Mouse (Mus musculus): ENCODE results near the gene Pars2.

The Pars2 gene

DNA sequence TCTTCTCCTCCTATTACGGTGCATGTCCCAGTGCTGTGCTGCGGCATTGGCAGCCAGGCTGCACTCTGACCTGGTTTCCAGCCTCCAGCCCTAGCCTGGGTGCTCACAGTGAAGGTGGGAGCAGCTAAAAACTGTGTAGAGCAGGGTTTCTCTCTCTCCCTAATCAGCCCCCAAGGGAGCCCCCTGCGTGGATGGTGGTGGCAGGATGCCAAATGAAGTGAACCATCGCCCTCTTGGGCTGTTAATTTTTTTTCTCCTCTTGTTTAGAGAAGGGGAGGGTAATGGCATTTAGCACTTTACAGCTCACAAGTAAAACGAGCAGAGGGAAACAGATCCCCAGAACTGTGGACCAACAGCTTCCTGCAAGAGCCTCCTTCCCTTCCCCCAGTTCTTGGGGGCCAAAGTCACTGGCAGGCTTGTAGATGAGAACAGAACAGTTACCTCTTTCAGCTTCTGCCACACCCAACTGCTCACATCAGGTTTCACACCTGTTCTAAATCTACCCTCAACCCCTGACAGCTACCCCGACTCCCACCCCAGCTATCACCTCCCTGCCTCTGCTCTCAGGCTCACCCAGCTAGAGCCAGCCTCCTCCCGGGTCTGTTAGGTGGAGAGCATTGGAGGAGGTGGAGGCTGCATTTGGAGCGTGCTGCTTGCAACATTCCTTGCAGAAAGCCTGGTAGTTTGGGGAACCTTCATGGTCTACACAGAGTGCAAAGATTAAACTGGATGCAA is 7.2 kb upstream of the Pars2 start:
- DNase-seq = peak; percentile 70

DNA sequence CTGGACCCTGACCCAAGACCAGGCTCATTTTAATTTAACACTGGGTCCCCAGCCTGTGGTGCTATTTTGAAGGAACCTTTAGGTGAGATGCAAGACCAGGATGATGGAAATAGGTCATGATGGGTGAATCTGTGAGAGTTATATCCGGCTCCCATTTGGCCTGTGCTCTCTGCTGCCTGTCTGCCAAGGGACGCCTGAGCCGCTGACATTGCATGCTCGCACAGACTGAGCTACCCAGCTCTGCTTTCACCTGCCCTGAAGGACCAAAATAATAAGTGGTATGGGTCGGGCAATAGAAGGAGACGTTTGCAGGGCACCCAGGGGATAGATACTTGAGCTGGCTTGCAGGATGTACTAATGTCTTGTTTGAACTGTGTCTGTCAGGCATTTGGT is 6.7 kb upstream of the Pars2 start:
- no peak for DNase-seq

DNA sequence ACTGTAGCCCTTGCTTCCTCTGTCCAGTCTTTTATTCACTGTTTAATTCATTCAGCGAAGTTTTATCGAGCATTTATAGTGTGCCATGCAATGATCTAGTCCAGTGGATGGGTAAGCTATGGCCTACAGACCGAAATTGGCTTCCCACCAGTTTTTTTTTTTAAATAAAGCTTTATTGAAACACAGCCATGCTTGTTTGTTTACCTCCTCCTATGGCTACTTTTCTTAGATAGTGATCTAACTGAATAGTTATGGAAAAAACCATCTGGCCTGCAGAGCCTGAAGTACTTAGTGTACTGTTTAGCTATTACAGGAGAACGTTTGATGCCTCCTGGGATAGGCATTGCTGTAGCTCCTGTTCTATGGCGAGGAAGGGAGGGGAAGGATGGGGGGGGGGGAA is 5.1 kb upstream of the Pars2 start:
- DNase-seq = no peak

DNA sequence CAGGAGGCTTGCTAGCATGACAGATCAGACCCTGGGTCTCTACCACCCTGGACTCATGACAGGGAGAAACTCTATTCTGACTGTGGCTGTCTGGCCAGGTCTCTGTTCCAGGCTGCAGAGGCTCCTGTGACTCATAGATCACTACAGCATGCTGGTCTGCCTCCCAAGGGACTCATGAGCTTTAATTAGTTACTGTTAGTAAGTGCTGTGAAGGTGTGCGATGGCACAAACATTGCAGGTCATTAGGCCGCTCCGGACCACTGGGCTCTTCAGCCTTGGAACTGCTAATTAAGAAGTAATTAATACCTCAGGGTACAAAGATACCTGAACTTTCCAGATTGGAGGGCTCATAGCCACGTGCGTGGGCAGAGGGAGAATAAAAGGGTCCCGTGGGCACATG is 3.7 kb upstream of the Pars2 start:
- no peak for DNase-seq

DNA sequence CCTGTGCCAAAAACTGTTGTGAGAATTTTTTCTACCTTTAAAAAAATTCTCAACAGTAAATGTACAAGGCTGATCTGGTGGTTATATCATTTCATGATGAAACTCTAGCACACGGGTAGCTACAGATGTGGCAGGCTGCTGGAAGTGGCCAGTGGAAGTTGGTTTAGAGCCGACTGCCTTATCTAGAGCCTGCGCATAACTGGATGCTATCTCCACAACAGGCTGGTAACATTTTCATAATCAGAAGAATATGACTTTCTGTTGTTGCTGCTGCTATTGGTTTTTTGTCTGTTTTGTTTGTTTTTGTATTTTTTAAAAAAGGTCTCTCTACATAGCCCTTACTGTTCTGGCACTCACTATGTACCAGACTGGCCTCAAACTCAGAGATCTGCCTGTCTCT is 1.7 kb downstream of the Pars2 start:
- no peak for DNase-seq

DNA sequence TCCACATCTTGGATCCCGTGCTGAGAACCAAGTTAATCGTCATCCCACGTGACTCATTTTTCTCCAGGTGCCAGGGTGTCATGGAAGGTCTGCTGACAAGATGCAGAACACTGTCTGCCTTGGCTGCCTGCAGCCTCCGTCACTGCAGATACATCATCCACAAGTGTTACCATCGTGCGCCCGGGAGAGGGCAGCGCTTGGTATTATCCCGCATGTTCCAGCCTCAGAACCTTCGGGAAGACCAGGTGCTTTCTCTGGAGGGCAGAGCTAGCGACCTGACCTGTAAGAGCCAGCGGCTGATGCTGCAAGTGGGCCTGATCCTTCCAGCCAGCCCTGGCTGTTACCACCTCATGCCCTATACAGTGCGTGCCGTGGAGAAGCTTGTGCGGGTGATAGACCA is 2.2 kb downstream of the Pars2 start:
- no peak for DNase-seq

DNA sequence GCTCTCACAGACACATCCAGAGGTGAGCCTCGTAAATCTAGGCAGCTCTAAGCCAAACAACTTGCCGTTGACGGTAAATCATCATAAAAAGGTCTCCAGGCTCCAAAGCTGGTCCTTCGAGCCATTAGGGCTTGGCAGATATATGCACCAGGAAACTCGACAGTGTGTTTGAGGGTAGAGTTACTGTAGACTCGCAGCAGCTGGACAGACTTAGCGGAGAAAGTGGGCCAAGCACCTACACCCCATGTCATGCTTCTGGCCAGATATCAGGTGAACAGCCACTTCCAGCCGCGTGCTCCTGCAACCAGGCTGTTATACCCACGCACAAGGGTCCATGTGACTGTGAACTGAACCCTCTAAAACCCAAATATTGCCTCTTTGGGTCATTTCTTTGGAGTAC is 4.8 kb downstream of the Pars2 start:
- no peak for DNase-seq

DNA sequence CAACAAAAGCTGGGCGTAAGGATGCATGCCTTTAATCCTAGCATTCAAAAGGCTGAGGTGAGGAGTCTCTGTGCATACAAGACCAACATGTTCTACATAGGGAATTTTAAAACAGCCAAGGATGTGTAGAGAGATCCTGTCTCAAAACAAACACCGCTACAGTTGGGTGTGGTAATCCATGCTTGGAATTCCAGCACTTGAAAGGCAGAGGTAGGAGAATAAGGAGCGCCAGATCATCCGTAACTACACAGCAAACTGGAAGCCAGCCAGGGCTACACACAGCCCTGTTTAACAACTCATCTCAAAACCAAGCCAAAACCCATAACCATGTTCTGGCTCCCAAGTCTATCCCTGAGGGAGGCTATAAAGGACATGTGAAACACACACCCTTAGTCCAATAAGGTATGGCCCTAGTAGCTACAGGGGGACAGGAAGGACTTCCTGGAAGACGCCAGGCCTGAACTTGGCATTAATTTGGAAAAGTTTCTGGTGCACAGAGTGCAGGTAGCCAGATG is 13.1 kb downstream of the Pars2 start:
- DNase-seq = no peak

DNA sequence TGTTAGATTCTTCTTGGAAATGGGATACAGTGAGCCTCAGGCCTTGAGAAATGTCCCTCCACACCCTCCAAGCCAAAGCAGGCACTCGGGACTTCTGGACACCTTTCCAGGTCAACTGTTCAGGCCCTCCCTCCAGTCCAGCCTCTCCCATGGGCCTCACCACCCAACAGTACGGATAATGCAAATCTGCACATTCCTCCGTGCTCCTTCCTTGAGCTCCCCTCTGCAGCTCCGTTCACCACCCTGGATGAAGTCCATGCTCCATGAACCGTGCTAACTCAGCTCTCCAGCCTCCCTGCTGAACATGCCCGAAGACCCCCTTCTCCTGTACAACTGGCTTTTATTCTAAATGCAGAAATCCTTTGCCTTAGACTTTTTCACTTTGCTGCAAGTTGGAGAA is 13.8 kb downstream of the Pars2 start:
- peak; percentile 60 for DNase-seq

DNA sequence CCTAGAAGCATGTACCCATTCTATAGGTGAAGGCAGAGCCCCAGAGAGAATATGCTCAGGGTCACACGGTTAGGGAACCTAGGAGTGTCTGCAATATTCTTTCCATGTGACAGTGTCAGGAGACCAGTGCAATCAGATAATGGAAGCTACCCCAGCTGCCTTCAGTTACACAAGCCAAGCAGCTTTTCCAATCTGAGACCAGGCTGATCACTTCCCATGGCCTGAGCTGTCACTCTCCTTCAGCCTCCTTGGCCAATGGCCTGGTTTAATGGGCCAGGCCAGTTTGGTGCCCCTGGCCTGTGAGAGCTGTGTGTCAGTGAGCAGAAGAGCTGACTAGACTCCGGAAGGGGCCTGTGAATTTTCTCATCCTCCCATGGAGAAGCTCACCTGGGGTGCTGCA is 14.4 kb downstream of the Pars2 start:
- DNase-seq = peak; percentile 22

DNA sequence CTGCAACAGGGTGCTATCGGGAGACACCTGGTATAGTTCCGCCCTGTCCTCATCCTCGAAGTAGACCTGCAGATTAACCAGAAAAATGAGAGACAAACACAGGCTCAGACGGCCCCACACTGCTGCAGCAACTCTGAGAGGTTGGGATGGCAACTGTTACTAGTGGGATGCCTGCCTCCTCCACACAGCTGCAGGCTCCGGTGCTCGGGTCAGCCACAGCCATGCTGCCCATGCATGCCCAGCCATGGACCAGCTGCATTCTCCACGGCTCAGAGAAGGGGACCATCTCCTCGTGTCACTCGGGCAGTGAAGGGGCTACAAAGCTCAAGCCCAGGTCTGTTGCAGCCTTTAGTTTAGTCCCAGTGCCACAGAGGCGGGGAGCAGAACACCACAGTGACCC is 14.8 kb downstream of the Pars2 start:
- no peak for DNase-seq

DNA sequence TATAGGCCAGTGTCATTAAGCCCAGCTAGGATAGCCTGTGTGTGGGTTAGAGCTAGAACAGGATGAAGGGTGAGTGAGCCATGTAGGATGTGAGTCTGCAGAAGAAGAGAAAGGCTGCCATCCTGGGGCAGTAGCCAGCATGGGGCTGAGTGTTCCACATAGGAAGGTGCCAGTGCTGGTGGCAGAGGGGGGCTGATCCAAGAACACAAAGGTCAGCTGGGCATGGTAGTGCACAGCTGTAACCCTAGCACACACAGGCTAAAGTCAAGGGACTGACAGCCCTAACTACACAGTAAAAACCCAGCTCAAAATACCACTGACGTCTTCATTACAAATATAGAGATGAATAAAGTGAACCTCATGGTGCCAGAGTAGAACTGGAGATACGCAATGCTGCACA is 15.7 kb downstream of the Pars2 start:
- DNase-seq = no peak

DNA sequence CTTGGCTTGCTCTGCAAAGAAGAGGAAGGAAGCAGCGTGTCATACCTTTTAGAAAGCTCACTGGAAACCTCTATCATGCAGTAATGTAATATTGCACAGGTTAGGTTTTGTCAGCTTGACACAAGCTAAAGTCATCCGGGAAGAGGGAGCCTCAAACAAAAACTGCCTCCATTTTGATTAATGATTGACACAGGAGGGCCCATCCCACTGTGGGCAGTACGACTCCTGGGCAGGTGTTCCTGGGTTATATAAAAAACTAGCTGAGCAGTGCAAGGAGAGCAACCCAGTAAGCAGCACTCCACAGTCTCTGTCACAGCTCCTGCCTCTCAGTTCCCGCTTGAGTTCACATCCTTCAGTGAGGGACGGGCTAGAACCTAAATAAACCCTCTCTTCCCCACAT is 25.9 kb downstream of the Pars2 start:
- DNase-seq = no peak

DNA sequence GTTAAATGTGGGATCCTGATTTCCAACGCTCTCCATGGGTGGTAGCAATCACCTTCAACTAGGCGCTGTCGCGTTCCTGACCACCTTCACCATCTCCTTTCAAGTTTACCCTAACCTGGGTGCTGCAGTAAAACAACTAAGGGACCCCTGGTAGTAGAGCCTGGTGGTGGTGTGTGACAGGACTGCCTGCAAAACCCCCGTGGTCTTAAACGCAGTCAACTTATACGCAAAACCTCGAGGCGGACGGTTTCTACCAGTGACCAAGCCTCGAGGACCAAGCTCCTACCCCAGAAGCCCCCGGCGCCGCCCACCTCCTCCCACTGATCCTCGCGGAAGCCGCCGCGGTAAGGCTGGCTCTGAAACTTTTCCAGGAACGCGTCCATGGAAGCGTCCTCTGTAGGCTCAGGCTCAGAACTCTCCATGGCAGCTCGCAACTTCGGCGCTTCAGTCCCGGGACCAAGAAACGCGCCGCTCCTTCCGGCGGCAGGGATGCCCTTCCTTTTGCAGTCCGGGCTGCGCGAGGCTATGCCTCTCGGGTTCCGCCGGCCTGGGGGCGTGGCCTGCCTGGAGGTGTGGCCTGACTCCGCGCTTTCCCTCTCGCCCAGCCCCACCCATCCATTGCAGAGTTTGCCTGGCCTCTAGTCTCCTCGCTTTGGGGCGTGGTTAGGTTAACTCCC is 27.7 kb downstream of the Pars2 start, which contains the start of gene Ttc4:
Gene Ttc4 (minus strand): TSS at position 503 of the 677 bp plus-strand sequence.
- DNase-seq = peak; percentile 95

DNA sequence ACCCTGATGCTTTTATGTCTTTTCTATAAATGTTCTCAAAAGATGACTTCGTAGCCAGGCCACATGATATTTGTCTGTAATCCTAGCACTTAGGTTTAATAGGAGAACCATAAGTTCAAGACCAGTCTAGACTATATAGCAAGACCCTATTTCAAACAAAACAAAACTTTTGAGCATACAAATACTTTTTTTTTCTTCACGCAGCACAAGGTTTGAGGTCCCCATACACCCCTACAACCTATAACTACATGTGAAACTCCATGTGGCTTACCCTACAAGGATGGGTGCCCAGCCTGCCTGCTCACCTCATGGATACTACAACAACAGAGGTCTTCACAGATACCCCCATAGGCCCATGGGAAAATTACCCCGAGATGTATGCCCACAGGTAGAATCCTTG is 28.3 kb downstream of the Pars2 start:
- no peak for DNase-seq

DNA sequence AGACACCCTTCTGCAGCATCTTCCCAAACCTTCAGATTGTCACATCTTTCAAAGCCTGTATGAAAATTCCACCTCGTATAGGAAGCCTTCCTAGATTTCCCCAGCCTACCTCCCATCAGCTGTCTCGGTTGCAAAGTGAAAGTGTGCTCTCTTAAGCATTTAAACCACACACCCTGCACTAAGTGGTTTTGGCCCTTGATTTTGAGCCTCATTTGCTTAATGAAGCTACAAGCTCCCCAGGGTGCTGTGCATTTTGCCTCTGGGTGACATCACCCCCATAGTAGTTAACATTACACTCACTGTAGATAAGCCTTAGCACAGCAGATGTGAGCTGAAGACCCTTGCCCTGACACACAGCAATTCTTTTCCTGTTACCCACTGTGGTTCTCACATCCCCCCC is 30.1 kb downstream of the Pars2 start:
- no peak for DNase-seq

DNA sequence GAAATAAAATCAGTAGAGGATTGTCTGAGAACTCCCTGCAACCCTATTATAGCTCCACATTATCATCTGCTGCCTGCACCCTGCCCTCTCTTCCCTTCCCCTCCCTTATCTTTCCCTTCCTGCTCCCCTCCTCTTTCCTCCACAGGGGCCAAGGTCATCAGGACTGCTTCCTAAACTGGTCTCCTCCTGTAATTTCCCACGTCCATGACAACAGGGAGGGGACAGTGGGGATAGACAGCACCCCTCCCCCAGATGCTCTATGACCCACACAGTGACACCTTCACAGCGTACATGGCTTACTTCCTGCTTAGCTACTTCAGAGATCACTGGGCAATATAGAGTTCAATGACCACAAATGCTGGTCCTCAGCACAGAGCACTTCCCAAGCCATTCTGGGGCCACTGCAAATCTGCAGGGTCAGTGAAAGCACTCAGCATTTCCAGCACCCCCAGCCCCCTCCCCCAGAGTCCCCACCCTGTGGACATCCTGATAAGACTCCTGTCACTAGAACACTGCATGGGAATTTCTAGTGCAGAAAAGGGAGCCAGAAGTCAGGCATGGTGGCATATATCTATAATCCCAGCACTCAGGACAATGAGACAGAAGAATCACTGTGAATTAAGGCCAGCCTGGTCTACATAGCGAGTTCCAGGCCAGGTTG is 37.9 kb downstream of the Pars2 start:
- no peak for DNase-seq

DNA sequence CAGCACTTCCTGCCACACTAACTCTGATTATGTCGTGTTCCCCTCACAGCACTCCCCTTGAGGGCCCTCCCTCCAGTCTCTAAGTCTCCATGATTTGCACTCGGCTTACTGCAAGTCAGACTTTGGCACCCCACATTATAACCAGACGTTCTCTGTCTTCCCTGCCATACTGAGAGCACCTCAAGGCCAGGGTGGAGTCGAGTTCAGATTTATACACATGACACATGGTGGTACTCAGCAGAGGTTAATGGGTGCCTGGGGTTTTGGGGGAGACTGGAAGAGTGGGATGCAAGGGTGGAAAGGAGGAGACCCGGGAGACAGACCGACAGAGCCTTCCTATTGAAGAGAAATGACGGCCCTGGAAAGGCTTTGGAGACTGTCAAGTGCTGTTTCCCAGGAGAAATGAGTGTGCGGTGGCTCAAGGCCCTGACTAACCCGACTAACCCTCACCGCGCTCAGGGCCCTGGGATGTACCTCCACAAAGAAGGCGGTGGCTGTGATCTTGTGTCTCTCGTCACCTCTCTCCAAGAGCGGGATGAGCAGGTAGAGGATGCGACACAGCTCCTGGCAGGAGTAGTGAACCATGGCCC is 43.1 kb downstream of the Pars2 start:
- DNase-seq = no peak

DNA sequence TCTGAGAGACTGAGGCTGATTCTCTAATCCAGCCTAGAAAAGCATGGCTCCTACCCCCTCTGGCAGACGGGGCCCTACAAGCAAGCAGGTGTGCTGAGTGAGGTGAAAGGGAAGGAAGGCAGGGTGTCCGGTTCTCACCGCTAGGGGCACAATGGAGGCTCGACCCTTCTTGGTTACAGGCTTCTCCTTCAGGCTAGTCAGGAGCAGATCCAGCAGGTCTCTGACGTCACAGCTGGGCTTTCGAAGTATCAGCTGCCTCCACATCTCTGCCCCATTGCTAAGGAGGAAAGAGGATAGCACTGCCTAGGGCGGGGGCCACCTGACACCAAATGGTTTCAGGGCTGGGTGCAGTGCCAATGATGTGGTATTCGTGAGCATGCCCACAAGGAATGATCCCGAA is 49.1 kb downstream of the Pars2 start:
- DNase-seq = peak; percentile 65

DNA sequence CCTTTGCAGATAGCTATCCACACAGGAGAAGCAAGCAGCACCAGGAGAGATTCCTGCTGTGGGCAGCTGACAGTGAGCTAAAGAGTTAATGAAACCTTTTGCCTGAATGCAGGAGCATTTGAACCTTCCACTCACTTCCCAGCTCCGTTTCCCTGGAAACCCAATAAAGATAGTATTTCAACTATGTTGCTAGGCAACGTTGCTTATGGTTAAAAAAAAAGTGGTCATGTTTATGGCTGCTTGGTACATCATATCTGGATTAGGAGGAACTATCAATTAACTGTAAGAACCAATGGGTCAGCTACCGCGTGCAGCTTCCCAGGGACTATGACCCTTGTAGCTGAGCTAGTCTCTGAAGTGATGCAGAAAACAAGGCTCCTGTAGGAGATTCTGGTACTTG is 49.9 kb downstream of the Pars2 start:
- DNase-seq = no peak

DNA sequence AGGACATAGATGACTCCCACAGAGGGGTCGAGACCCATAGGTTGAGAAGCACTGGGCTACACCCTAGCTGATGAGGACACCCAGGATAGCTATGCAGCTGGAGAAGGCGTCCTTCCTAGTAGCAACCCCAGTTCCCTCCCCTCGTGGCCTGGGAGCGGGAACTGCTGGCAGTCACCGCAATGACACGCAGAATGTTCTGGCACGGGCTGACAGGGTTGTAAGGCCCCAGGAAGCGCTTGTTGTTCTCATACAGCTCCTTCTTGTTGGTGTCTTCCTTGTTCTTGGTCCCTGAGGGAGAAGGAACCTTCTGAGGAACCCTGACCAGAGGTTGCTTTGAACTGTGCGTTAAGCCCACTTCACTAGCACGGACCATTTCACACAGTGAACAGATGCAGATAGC is 53.1 kb downstream of the Pars2 start:
- DNase-seq = no peak

DNA sequence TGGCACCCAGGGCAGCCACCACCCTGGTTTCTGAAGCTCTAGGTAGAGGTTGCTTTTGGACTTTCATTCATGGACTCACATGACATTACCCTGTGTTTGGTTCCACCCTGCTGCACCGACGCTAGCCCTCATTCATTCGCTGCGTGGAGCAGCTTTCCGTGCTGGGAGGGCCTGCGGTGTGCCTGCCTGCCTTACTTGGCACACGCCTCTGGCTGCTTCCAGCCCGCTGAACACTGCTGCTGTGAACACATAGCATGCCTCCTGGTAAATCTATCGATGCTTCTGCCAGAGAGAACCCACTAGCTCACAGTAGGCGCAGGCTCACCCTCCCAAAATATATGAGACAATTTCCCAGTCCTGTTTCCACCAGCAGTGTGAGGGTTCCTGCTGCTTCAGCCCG is 53.5 kb downstream of the Pars2 start:
- DNase-seq = peak; percentile 46

Data from kidney, postnatal 10 days (tissue).